Mouse (Mus musculus): ENCODE measurements at regions not wholly inside any gene's neighbourhood (a gene's known extent, or its start where the extent isn't known, plus 50 kb on each side); places are given as distances from the start of the nearest gene placed in this dataset.

DNA sequence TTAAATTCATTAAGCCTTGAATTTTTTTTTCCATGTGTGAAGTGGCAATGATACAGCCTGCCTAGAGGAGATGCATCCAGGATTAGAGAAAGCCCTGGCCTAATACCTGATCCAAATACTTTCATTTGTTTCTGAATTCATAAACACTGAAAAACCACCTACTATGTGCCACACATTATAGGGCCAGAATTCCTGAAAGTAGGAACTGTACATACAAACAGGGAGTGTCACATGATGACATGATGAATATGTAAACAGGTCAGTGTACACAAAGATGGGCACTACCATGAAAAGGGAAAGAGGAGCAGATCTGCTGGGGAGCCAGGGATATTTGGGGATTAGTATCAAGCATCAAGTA, 244.9 kb downstream of the Clic5 start:
- H3K9me3 ChIP-seq (ENCODE audit: control insufficient read depth, low read length), result no peaks in the 10 kb centered on the region
- no peak for ATAC-seq (ENCODE audit: insufficient number of reproducible peaks, insufficient read depth, low FRiP score, low read depth)
- no peaks in the 10 kb centered on the region for H3K36me3 ChIP-seq (ENCODE audit: control insufficient read depth, insufficient read depth, low read length)
- no peak overlapping the region for H3K27ac ChIP-seq (replicated peaks in 1 of 2; ENCODE audit: control insufficient read depth in 1 of 2, insufficient read depth in 1 of 2, low read depth in 2 of 2, low read length in 2 of 2)
- H3K4me3 ChIP-seq (ENCODE audit: control insufficient read depth in 1 of 2, insufficient read depth in 1 of 2, low read depth in 1 of 2, low read length in 2 of 2), result no peak overlapping the region
- no peak overlapping the region for H3K4me2 ChIP-seq (ENCODE audit: low read length)
- H3K9ac ChIP-seq (ENCODE audit: low read length), result no peak overlapping the region
- no peaks in the 10 kb centered on the region; a peak in 1 of 4 replicates for H3K4me1 ChIP-seq (ENCODE audit: control insufficient read depth in 2 of 2, insufficient read depth in 2 of 2, low read length in 2 of 2)
- H3K27me3 ChIP-seq (ENCODE audit: control insufficient read depth, insufficient read depth, low read length), result no peaks in the 10 kb centered on the region

DNA sequence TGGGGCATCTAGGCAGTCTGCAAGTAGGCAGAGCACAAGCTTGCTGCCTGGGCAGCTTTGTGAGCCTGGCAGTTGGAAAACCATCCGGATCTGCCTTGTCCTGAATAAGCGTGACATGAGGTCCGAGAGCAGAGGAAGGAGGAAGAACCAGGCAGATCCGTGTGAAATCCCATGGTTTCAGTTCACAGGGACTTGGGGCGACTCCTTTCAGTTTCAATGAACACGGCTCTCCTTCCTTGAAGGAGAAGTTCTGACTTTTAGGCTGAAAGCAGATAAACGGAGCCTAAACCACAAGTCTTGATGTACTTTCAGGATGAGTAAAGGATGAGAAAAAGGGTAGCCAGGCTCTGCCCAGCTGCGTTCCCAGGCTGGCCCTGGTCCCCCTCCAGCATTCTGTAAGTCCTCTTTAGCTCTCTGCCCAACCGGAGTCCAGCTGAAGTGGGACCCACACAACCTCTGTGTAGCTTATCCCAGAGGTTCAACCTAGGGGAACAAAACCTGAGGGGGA, 248.2 kb downstream of the Clic5 start:
- H3K27ac ChIP-seq (replicated peaks in 1 of 2; ENCODE audit: control insufficient read depth in 1 of 2, insufficient read depth in 1 of 2, low read depth in 2 of 2, low read length in 2 of 2), result no peak overlapping the region
- WGBS, result 84% methylated on average over 9 of the region's 9 CpGs
- H3K4me2 ChIP-seq (ENCODE audit: low read length), result no peak overlapping the region
- H3K36me3 ChIP-seq (ENCODE audit: control insufficient read depth, insufficient read depth, low read length), result no peaks in the 10 kb centered on the region
- no peak overlapping the region for H3K4me3 ChIP-seq (ENCODE audit: control insufficient read depth in 1 of 2, insufficient read depth in 1 of 2, low read depth in 1 of 2, low read length in 2 of 2)
- no peaks in the 10 kb centered on the region for H3K9me3 ChIP-seq (ENCODE audit: control insufficient read depth, low read length)
- no peak for ATAC-seq (ENCODE audit: insufficient number of reproducible peaks, insufficient read depth, low FRiP score, low read depth)
- H3K4me1 ChIP-seq (ENCODE audit: control insufficient read depth in 2 of 2, insufficient read depth in 2 of 2, low read length in 2 of 2), result no peaks in the 10 kb centered on the region; a peak in 1 of 4 replicates
- H3K27me3 ChIP-seq (ENCODE audit: control insufficient read depth, insufficient read depth, low read length), result no peaks in the 10 kb centered on the region
- H3K9ac ChIP-seq (ENCODE audit: low read length), result no peak overlapping the region

DNA sequence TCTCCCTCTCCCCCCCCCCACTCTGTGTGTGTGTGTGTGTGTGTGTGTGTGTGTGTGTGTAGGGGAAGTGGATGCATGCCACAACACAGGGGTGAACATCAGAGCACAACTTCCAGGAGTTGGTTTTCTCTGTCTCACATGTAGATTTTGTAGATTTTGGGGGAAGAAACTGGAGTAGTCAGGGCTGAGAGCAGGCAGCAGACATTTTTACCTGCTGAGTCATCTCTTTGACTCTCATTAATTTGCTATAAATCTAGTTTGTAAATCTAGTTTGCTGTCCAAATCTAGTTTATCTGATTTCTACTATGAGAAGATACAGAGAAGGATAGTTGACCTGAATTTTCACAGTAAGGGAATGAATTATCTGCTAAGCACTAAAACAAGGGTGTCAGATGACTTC, 250.1 kb downstream of the Clic5 start:
- H3K27ac ChIP-seq (replicated peaks in 1 of 2; ENCODE audit: control insufficient read depth in 1 of 2, insufficient read depth in 1 of 2, low read depth in 2 of 2, low read length in 2 of 2), result no peak overlapping the region
- no peak overlapping the region for H3K9ac ChIP-seq (ENCODE audit: low read length)
- no peak for ATAC-seq (ENCODE audit: insufficient number of reproducible peaks, insufficient read depth, low FRiP score, low read depth)
- no peaks in the 10 kb centered on the region for H3K27me3 ChIP-seq (ENCODE audit: control insufficient read depth, insufficient read depth, low read length)
- H3K9me3 ChIP-seq (ENCODE audit: control insufficient read depth, low read length), result no peaks in the 10 kb centered on the region
- no peaks in the 10 kb centered on the region for H3K36me3 ChIP-seq (ENCODE audit: control insufficient read depth, insufficient read depth, low read length)
- no peak overlapping the region for H3K4me3 ChIP-seq (ENCODE audit: control insufficient read depth in 1 of 2, insufficient read depth in 1 of 2, low read depth in 1 of 2, low read length in 2 of 2)
- H3K4me1 ChIP-seq (ENCODE audit: control insufficient read depth in 2 of 2, insufficient read depth in 2 of 2, low read length in 2 of 2), result peaks cover 0 to under 1% of the 10 kb centered on the region in 2 experiments; a peak in 1 of 4 replicates
- no peak overlapping the region for H3K4me2 ChIP-seq (ENCODE audit: low read length)

DNA sequence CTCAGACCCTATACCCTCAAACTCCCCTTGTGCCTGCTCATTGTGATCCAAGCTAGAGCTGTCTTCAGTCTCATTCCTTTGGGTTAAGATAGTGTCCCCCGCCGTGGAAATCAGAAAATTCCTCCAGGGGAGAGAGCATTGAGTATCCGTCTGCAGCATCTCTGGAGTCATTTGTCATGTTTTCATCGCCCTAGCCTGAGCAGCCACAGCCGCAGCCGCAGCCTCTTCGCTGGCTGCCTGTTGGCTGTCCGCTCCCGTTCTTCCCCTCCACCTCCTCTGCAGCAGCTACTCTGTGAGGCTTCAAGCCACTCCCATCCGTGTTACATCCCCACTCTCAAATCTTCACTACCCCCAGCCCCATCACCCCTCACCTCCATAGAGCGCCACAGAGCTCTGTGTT, 255.1 kb downstream of the Clic5 start:
- ATAC-seq (ENCODE audit: insufficient number of reproducible peaks, insufficient read depth, low FRiP score, low read depth), result no peak
- H3K4me2 ChIP-seq (ENCODE audit: low read length), result no peak overlapping the region
- peaks cover 0 to 4% of the 10 kb centered on the region in 2 experiments; a peak in 2 of 4 replicates for H3K4me1 ChIP-seq (ENCODE audit: control insufficient read depth in 2 of 2, insufficient read depth in 2 of 2, low read length in 2 of 2)
- H3K9me3 ChIP-seq (ENCODE audit: control insufficient read depth, low read length), result no peaks in the 10 kb centered on the region
- H3K27ac ChIP-seq (replicated peaks in 1 of 2; ENCODE audit: control insufficient read depth in 1 of 2, insufficient read depth in 1 of 2, low read depth in 2 of 2, low read length in 2 of 2), result no peak overlapping the region
- H3K27me3 ChIP-seq (ENCODE audit: control insufficient read depth, insufficient read depth, low read length), result no peaks in the 10 kb centered on the region
- H3K36me3 ChIP-seq (ENCODE audit: control insufficient read depth, insufficient read depth, low read length), result no peaks in the 10 kb centered on the region
- WGBS, result 23% methylated on average over 11 of the region's 11 CpGs
- no peak overlapping the region for H3K4me3 ChIP-seq (ENCODE audit: control insufficient read depth in 1 of 2, insufficient read depth in 1 of 2, low read depth in 1 of 2, low read length in 2 of 2)
- no peak overlapping the region for H3K9ac ChIP-seq (ENCODE audit: low read length)

DNA sequence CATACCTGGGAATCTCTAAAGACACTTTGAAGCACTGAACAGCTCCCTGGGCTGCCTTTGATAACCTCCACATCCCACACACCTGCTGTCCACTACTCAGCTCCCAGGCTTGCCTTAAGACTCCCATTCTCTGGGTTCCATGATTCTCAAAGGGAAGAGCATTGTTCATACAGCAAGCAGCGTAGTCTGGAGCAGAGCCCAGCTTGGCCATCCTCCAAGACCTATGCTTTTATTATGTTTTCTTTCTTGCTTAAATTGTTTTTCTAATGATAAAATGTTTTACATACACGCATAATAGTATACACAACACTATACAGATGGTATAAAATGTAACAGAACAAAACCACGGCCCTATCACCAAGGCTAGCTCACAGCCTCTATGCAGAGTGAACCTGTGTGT, 257.0 kb downstream of the Clic5 start:
- WGBS, result 62% methylated on average over 3 of the region's 3 CpGs
- H3K27ac ChIP-seq (replicated peaks in 1 of 2; ENCODE audit: control insufficient read depth in 1 of 2, insufficient read depth in 1 of 2, low read depth in 2 of 2, low read length in 2 of 2), result no peak overlapping the region
- no peak overlapping the region for H3K4me3 ChIP-seq (ENCODE audit: control insufficient read depth in 1 of 2, insufficient read depth in 1 of 2, low read depth in 1 of 2, low read length in 2 of 2)
- peaks cover 0 to 4% of the 10 kb centered on the region in 2 experiments; a peak in 2 of 4 replicates for H3K4me1 ChIP-seq (ENCODE audit: control insufficient read depth in 2 of 2, insufficient read depth in 2 of 2, low read length in 2 of 2)
- no peak overlapping the region for H3K9ac ChIP-seq (ENCODE audit: low read length)
- H3K36me3 ChIP-seq (ENCODE audit: control insufficient read depth, insufficient read depth, low read length), result no peaks in the 10 kb centered on the region
- H3K9me3 ChIP-seq (ENCODE audit: control insufficient read depth, low read length), result no peaks in the 10 kb centered on the region
- no peaks in the 10 kb centered on the region for H3K27me3 ChIP-seq (ENCODE audit: control insufficient read depth, insufficient read depth, low read length)
- H3K4me2 ChIP-seq (ENCODE audit: low read length), result no peak overlapping the region
- no peak for ATAC-seq (ENCODE audit: insufficient number of reproducible peaks, insufficient read depth, low FRiP score, low read depth)
